Mouse (Mus musculus) liver, embryonic 14.5 days (tissue): ENCODE measurements around the gene Klhl7.

Experiments
- CTCF ChIP-seq: IDR thresholded peaks from 2 replicates; pipeline ENCODE4 v1.5.1; 2016; ENCODE audit warnings: antibody characterized with exemption, low read depth, control low read depth
- EP300 ChIP-seq: IDR thresholded peaks from 2 replicates; pipeline ENCODE4 v1.6.1; 2016; ENCODE audit warnings: antibody characterized with exemption, low read depth

DNA sequence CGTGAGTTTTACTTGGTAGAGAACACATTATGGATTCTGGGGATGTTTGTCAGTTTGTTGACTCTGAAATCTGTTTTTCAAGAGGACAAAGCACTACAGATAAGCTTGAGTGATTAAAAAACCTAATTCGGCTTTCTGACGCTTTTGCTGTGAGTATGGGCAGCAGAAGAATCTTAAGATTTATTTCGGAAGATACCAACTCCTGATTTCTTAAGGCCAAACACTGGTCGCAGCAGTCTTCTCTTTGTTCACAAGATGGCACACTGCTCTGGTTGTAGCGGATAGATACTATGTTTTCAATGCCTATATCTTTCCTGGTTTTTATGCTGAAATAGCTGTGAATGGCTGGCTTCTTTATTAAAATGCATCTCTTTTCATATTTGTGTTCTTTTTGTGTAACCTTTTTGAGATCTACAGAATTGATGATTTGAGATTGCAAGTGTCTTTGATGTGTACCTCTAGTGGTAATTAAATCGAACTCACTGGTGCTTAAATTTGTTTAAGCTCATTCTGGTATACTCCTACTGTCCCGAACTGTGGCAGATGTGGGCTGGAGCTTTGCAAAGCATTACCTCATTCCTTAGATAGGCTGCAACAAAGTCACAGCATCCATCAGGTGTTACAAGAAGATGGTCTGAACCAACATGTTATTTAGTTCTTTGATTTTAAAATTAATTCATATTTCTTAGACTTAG is 1.2 kb downstream of the Klhl7 start:
- TF ChIP-seq CTCF = no peak
- no peak for TF ChIP-seq EP300
